Mouse (Mus musculus): ENCODE results near the gene Tomt. TPM values are rescaled to one million over a fixed set of nuclear protein-coding genes. Genes with fewer than 3 reads are reported as not detected.
"Not testable (repeated sequence)": the region's sequence is repeated elsewhere in the genome, so short reads cannot be mapped to it uniquely, and the experiment has no call there.

The Tomt gene
- not detected for total RNA-seq (2021)
- long read RNA-seq, experiment 1, result 0 reads
- long read RNA-seq, experiment 2, result 0 reads

GRCm38 (mm10) chr7:101906287-101906681, at the start of gene Tomt:
Gene Tomt (minus strand): TSS chr7:101906359.
- intact Hi-C loops (cut with DNase I), result no loop called here
- no peak for DNase-seq

- DNase-seq, result no peak
- intact Hi-C loops (cut with DNase I), result no loop called here
These were observed 49.7 kb upstream of the Tomt start for GRCm38 (mm10) chr7:101955862-101956261.

GRCm38 (mm10) chr7:101955276-101955675, 49.1 kb upstream of the Tomt start:
- intact Hi-C loops (cut with DNase I), result no loop called here
- no peak for DNase-seq

GRCm38 (mm10) chr7:101954163-101954562, 48.0 kb upstream of the Tomt start:
- no peak for DNase-seq
- intact Hi-C loops (cut with DNase I), result no loop called here

- intact Hi-C loops (cut with DNase I), result no loop called here
- DNase-seq, result no peak
These were observed 45.9 kb upstream of the Tomt start for GRCm38 (mm10) chr7:101952098-101952497.

- DNase-seq, result no peak
- intact Hi-C loops (cut with DNase I), result no loop called here
These were observed 45.5 kb upstream of the Tomt start for GRCm38 (mm10) chr7:101951648-101952047.

GRCm38 (mm10) chr7:101949008-101949407, 42.8 kb upstream of the Tomt start:
- DNase-seq; intact Hi-C loops (cut with DNase I): not testable (repeated sequence)

GRCm38 (mm10) chr7:101939758-101940157, 33.6 kb upstream of the Tomt start:
- intact Hi-C loops (cut with DNase I), result no loop called here
- no peak for DNase-seq

- DNase-seq, result no peak
- intact Hi-C loops (cut with DNase I), result no loop called here
These were observed 32.2 kb upstream of the Tomt start for GRCm38 (mm10) chr7:101938348-101938747.

- intact Hi-C loops (cut with DNase I), result no loop called here
- no peak for DNase-seq
These were observed 31.4 kb upstream of the Tomt start for GRCm38 (mm10) chr7:101937569-101937968.

- no peak for DNase-seq
- intact Hi-C loops (cut with DNase I), result no loop called here
These were observed 30.8 kb upstream of the Tomt start for GRCm38 (mm10) chr7:101936996-101937395.

GRCm38 (mm10) chr7:101935957-101936356, 29.8 kb upstream of the Tomt start:
- DNase-seq, result no peak
- intact Hi-C loops (cut with DNase I), result no loop called here

- DNase-seq, result peak; percentile 93 to 94
- intact Hi-C loops (cut with DNase I), result no loop called here
These were observed 27.6 kb upstream of the Tomt start, which contains the start of the genes Lrrc51 and Numa1 for GRCm38 (mm10) chr7:101933751-101934240. Gene Lrrc51 (minus strand): TSS chr7:101933895. Gene Numa1 (plus strand): TSS chr7:101934111.

GRCm38 (mm10) chr7:101933300-101933699, 27.1 kb upstream of the Tomt start:
- intact Hi-C loops (cut with DNase I), result no loop called here
- DNase-seq, result no peak

- no peak for DNase-seq
- intact Hi-C loops (cut with DNase I), result no loop called here
These were observed 26.4 kb upstream of the Tomt start for GRCm38 (mm10) chr7:101932551-101932950.

GRCm38 (mm10) chr7:101928093-101928492, 21.9 kb upstream of the Tomt start:
- intact Hi-C loops (cut with DNase I), result no loop called here
- no peak for DNase-seq

GRCm38 (mm10) chr7:101925892-101926291, 19.7 kb upstream of the Tomt start:
- DNase-seq; intact Hi-C loops (cut with DNase I): not testable (repeated sequence)

GRCm38 (mm10) chr7:101918071-101918470, 11.9 kb upstream of the Tomt start:
- DNase-seq, result peak; percentile 36 to 52
- intact Hi-C loops (cut with DNase I), result loop anchor here (5.0 kb wide), 3 partner anchors 54 to 159 kb away; no protein-coding TSS in a partner anchor

GRCm38 (mm10) chr7:101911982-101912381, 5.8 kb upstream of the Tomt start:
- intact Hi-C loops (cut with DNase I), result no loop called here
- DNase-seq, result no peak

GRCm38 (mm10) chr7:101910138-101910537, 4.0 kb upstream of the Tomt start:
- intact Hi-C loops (cut with DNase I), result no loop called here
- DNase-seq, result peak; percentile 27 to 44

GRCm38 (mm10) chr7:101908367-101908766, 2.2 kb upstream of the Tomt start:
- peak in 1 of 2 experiments; percentile 43 for DNase-seq
- intact Hi-C loops (cut with DNase I), result no loop called here

GRCm38 (mm10) chr7:101906696-101907095, 537 bp upstream of the Tomt start:
- intact Hi-C loops (cut with DNase I), result no loop called here
- DNase-seq, result no peak
